Mouse (Mus musculus): Measurements from ENCODE around the gene Slc2a4. TPM values are rescaled to one million over a fixed set of nuclear protein-coding genes. Genes with fewer than 3 reads are reported as not detected.

Slc2a4 gene
- polyA plus RNA-seq, 1 experiment, result 78.6 TPM

DNA sequence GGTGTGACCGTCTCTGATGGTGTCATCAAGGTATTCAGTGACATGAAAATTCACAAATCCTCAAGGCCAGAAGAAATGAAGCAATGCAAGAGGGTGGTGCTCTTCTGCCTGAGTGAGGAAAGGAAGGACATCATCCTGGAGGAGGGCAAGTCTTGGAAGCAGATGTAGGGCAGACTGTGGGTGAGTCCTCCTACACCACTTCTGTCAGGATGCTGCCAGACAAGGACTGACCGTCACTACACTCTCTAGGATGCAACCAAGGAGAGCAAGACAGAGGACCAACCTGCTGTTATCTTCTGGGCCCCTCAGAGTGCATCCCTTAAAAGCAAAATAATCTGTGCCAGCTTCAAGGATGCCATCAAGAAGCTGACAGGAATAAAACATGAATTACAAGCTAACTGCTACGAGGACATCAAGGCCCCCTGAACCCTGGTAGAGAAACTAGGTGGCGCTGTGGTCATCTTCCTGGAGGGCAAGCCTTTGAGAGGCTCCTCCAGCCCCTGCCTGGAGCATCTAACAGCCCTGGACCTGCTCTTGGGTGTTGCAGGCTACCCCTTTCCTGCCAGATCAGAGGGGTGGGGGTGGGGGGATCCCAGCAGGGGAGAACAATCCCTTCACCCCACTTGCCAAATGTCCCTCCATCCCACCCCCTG, 2.9 kb upstream of the Slc2a4 start:
- 0 out of 2 replicates have a peak, but pooled peaks cover 4% of the 10 kb centered on the region for H3K4me1 ChIP-seq (ENCODE audit: control insufficient read depth, insufficient read depth, low read length)
- H3K27me3 ChIP-seq (replicated peaks; ENCODE audit: control insufficient read depth, insufficient read depth, low read length), result no peaks in the 10 kb centered on the region
- H3K4me3 ChIP-seq (ENCODE audit: insufficient read depth, low read depth, low read length), result no peak overlapping the region
- H3K27ac ChIP-seq (ENCODE audit: insufficient read depth, low read depth, low read length), result no peak overlapping the region
- WGBS, result 51% methylated on average over 4 of the region's 4 CpGs
- no peak for DNase-seq
- no peaks in the 10 kb centered on the region for H3K36me3 ChIP-seq (ENCODE audit: control insufficient read depth, insufficient read depth, low read length)
- no peak for TF ChIP-seq POLR2A (IDR thresholded peaks at IDR 0.05; ENCODE audit: low read depth, low read length)
- TF ChIP-seq CTCF (conservative IDR thresholded peaks at IDR 0.05; ENCODE audit: insufficient read depth, insufficient read length, low read depth, low read length), result peak; percentile 37; the same call in 1 of the 2 replicates

DNA sequence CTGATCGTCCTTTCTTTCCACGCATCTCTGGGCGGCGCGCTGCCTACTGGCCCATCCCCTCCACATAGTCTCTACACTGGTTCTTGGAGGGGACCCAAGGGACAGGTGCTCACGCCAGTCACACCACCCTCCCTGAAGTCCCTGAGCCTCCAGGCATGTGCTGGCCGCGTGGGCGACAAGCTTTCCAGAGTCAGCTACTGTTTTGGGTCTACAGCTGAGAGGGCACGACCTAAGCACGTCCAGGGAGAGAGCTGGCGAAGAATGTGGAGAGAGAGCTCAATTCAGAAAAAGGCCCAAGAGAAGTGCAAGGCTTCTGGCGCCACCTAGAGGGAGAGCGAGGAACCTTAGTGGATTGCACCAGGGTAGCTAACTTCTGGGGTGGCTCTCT, 769 bp upstream of the Slc2a4 start:
- WGBS, result under 1% methylated on average over 14 of the region's 14 CpGs
- 0 out of 2 replicates have a peak, but pooled peaks cover 4% of the 10 kb centered on the region for H3K4me1 ChIP-seq (ENCODE audit: control insufficient read depth, insufficient read depth, low read length)
- H3K27me3 ChIP-seq (replicated peaks; ENCODE audit: control insufficient read depth, insufficient read depth, low read length), result no peaks in the 10 kb centered on the region
- TF ChIP-seq POLR2A (IDR thresholded peaks at IDR 0.05; ENCODE audit: low read depth, low read length), result no peak
- peak; percentile 97; the same call in 1 of the 2 replicates for TF ChIP-seq CTCF (conservative IDR thresholded peaks at IDR 0.05; ENCODE audit: insufficient read depth, insufficient read length, low read depth, low read length)
- no peaks in the 10 kb centered on the region for H3K36me3 ChIP-seq (ENCODE audit: control insufficient read depth, insufficient read depth, low read length)
- H3K4me3 ChIP-seq (ENCODE audit: insufficient read depth, low read depth, low read length), result peak overlapping the region; percentile 5; the same call in 1 of the 2 replicates
- H3K27ac ChIP-seq (ENCODE audit: insufficient read depth, low read depth, low read length), result peak overlapping the region; percentile 9; the same call in 1 of the 2 replicates
- DNase-seq, result peak; percentile 93

DNA sequence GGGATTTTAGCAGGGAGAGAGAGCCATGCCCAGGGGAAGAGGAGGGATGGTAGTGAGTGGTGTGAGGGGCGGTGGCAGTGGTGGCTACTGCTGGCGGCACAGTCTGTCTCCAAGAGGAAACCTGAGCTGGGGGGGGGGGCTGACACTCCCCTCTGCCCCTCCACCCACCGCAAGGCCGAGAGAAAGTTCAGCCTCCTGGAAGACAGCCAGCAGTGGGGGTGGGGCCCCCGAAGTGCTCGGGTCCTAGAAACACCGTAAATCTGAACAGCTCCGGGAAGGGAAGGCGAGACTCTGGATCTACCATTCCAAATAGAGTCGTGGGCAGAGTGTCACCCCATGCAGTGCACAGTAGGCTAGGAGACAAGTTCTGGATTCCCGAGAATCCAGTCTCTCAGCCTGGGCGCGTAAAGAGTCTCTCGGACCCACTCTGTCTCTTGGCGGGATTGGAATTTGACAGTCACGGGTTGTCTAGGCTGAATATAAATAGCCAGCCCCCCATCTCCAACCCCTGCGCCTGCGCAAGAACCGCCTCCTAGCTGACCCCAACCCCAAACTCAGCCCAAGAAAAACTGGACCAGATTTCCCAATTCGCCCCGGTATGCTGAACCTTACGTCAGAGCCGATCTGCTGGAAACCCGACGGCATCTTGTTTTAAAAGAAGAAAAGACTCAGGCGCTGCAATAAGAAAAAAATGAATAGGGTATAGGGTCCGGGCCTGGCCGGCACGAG, 487 bp downstream of the Slc2a4 start:
- H3K27me3 ChIP-seq (replicated peaks; ENCODE audit: control insufficient read depth, insufficient read depth, low read length), result no peaks in the 10 kb centered on the region
- TF ChIP-seq POLR2A (IDR thresholded peaks at IDR 0.05; ENCODE audit: low read depth, low read length) (no peak), CTCF (conservative IDR thresholded peaks at IDR 0.05; ENCODE audit: insufficient read depth, insufficient read length, low read depth, low read length) (no peak)
- peak overlapping the region; percentile 49 for H3K4me3 ChIP-seq (ENCODE audit: insufficient read depth, low read depth, low read length)
- H3K36me3 ChIP-seq (ENCODE audit: control insufficient read depth, insufficient read depth, low read length), result no peaks in the 10 kb centered on the region
- H3K27ac ChIP-seq (ENCODE audit: insufficient read depth, low read depth, low read length), result peak overlapping the region; percentile 19
- DNase-seq, result peak; percentile 64
- WGBS, result 15% methylated on average over 29 of the region's 29 CpGs
- 0 out of 2 replicates have a peak, but pooled peaks cover 4% of the 10 kb centered on the region for H3K4me1 ChIP-seq (ENCODE audit: control insufficient read depth, insufficient read depth, low read length)

DNA sequence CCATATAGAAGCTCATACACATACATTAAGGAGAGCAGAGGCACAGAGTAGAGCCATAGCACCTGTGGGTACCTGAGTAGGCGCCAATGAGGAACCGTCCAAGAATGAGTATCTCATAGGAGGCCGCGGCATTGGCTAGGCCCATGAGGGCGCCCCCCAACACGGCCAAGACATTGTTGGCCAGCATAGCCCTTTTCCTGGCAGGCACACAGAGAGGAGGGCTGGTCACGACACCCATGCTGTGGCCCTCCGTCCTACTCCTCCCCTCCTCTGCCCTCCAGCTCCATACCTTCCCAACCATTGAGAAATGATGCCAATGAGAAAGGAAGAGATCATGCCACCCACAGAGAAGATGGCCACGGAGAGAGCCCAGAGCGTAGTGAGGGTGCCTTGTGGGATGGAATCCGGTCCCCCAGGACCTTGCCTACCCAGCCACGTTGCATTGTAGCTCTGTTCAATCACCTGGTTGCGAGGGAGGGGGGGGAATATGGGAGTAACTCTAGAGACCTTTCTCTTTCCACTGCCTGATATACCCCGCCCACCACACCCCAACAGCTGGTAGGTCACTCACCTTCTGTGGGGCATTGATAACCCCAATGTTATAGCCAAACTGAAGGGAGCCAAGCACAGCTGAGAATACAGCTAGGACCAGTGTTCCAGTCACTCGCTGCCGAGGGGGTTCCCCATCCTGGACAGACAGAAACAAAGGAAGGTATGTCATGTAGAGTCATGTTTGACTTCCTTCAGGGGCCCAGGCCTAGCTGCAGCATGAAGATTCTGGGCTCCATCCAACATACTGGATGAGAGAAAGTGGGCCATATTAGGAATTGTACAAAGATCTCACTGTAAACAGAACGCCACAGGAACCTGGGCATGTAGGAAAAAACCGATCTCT, 1.7 kb downstream of the Slc2a4 start:
- no peak overlapping the region; the same call in 1 of the 2 replicates for H3K4me3 ChIP-seq (ENCODE audit: insufficient read depth, low read depth, low read length)
- no peaks in the 10 kb centered on the region for H3K36me3 ChIP-seq (ENCODE audit: control insufficient read depth, insufficient read depth, low read length)
- no peak for DNase-seq
- peak overlapping the region; percentile 54 for H3K27ac ChIP-seq (ENCODE audit: insufficient read depth, low read depth, low read length)
- WGBS, result 87% methylated on average over 18 of the region's 18 CpGs
- 0 out of 2 replicates have a peak, but pooled peaks cover 4% of the 10 kb centered on the region for H3K4me1 ChIP-seq (ENCODE audit: control insufficient read depth, insufficient read depth, low read length)
- TF ChIP-seq POLR2A (IDR thresholded peaks at IDR 0.05; ENCODE audit: low read depth, low read length) (no peak), CTCF (conservative IDR thresholded peaks at IDR 0.05; ENCODE audit: insufficient read depth, insufficient read length, low read depth, low read length) (no peak)
- no peaks in the 10 kb centered on the region for H3K27me3 ChIP-seq (replicated peaks; ENCODE audit: control insufficient read depth, insufficient read depth, low read length)

DNA sequence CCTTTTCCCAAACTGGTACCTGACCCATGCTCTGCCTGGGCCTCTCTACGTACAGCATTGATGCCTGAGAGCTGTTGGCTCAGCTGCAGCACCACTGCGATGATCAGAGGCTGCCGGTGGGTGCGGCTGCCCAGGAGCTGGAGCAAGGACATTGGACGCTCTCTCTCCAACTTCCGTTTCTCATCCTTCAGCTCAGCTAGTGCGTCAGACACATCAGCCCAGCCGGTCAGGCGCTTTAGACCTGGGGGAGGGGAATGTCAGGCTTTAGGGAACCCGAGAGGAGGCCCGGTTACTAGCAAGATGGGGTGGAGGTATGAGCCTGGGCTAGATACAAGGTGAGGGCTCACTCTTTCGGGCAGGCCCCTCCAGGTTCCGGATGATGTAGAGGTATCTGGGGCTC, 2.8 kb downstream of the Slc2a4 start:
- no peaks in the 10 kb centered on the region for H3K36me3 ChIP-seq (ENCODE audit: control insufficient read depth, insufficient read depth, low read length)
- H3K4me3 ChIP-seq (ENCODE audit: insufficient read depth, low read depth, low read length), result no peak overlapping the region
- DNase-seq, result no peak
- no peak for TF ChIP-seq CTCF (conservative IDR thresholded peaks at IDR 0.05; ENCODE audit: insufficient read depth, insufficient read length, low read depth, low read length)
- no peak for TF ChIP-seq POLR2A (IDR thresholded peaks at IDR 0.05; ENCODE audit: low read depth, low read length)
- H3K27me3 ChIP-seq (replicated peaks; ENCODE audit: control insufficient read depth, insufficient read depth, low read length), result no peaks in the 10 kb centered on the region
- no peak overlapping the region for H3K27ac ChIP-seq (ENCODE audit: insufficient read depth, low read depth, low read length)
- H3K4me1 ChIP-seq (ENCODE audit: control insufficient read depth, insufficient read depth, low read length), result 0 out of 2 replicates have a peak, but pooled peaks cover 4% of the 10 kb centered on the region
- WGBS, result 76% methylated on average over 13 of the region's 13 CpGs

DNA sequence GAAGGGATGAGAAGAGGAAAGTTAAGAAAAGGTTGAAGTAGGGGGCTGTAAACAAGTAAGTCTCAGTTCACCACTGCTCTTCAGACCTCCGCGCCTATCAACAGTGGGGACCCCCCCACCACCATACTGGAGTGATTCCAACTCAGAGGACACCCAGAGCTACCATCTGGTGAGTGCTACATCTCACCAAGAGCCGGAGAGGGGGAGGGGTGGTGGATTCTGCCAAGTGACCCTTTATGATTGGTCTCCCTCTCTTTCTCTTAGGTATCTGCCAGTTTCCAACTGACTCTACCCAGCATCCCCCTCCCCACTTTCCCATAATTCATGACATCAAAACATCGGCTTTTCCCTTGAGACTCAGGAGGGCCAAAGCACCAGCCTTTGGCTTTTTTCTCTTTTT, 7.0 kb downstream of the Slc2a4 start:
- no peak overlapping the region for H3K4me3 ChIP-seq (ENCODE audit: insufficient read depth, low read depth, low read length)
- 84% methylated on average over 4 of the region's 4 CpGs for WGBS
- peaks cover 7% of the 10 kb centered on the region; the same call in 1 of the 2 replicates for H3K4me1 ChIP-seq (ENCODE audit: control insufficient read depth, insufficient read depth, low read length)
- no peak for DNase-seq
- no peaks in the 10 kb centered on the region for H3K36me3 ChIP-seq (ENCODE audit: control insufficient read depth, insufficient read depth, low read length)
- no peak overlapping the region for H3K27ac ChIP-seq (ENCODE audit: insufficient read depth, low read depth, low read length)
- TF ChIP-seq CTCF (conservative IDR thresholded peaks at IDR 0.05; ENCODE audit: insufficient read depth, insufficient read length, low read depth, low read length), result no peak
- TF ChIP-seq POLR2A (IDR thresholded peaks at IDR 0.05; ENCODE audit: low read depth, low read length), result no peak
- 0 out of 2 replicates have a peak, but pooled peaks cover 1% of the 10 kb centered on the region for H3K27me3 ChIP-seq (replicated peaks; ENCODE audit: control insufficient read depth, insufficient read depth, low read length)
